Mouse (Mus musculus) Patski (cell line): ENCODE measurements at regions not wholly inside any gene's neighbourhood (a gene's known extent, or its start where the extent isn't known, plus 50 kb on each side); places are given as distances from the start of the nearest gene placed in this dataset.

Source experiments
- ATAC-seq: fragments of 100-300 bp; one replicate; pipeline ENCODE4 v1.8.0; 2021
- CTCF ChIA-PET: fragments of 350-600 bp; sonication (Branson Sonifier 250); formaldehyde crosslinking; loops from one replicate; lab custom pipeline; 2022; ENCODE audit warnings: inconsistent platforms; lab: Charles Lee
- POLR2A ChIA-PET: fragments of 350-600 bp; sonication (Branson Sonifier 250); formaldehyde crosslinking; loops from one replicate; lab custom pipeline; 2022; ENCODE audit warnings: antibody characterized with exemption, inconsistent platforms; lab: Charles Lee
- DNase-seq: peaks from one replicate; pipeline ENCODE4 v3.0.0-alpha.2; 2011; ENCODE audit warnings: low read depth, low spot score
- H3K27me3 ChIP-seq: fragments of 371-371 bp; one replicate; pipeline ENCODE4 v1.5.1; 2021
- CTCF ChIP-seq: fragments of 100-300 bp; IDR thresholded peaks from one replicate; pipeline ENCODE4 v1.5.1; 2021
- in situ Hi-C: fragments of 300-500 bp; cut with MboI; formaldehyde crosslinking; loops from 3 replicates; pipeline ENCODE4 v1.11.1; 2018; ENCODE audit warnings: low pct_unique_long_range_greater_than_20kb, mixed read lengths

DNA sequence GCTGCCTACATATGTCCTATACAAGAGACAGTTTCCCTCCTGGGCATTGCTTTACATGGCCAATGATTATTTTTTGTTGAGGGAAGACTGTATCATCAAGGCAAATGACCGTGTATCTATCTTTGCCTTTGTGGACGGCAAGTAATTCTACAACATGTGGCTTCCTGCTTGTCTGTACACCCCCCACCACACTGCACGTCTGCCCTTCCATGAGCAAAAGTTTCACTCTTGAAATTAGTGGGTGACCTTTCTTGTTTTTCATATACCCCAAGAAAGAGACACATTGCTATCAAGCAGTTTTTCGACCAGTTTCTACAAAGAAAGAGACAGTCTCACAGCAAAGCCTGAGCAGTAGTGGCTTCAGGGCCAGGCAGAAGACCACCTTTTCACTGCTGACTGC is 180.5 kb upstream of the Prdm1 start:
- in situ Hi-C loops, result no loop called here
- TF ChIP-seq CTCF, result no peak
- POLR2A ChIA-PET, result interaction anchor here (0.7 kb wide), 1 partner anchor 25 kb away, joined by 4 read pairs; no protein-coding TSS in a partner anchor
- no peaks in the 10 kb centered on the region for H3K27me3 ChIP-seq
- CTCF ChIA-PET, result interaction anchor here (1.7 kb wide), 1 partner anchor 10 kb away, joined by 5 read pairs; no protein-coding TSS in a partner anchor
- ATAC-seq (no peak), DNase-seq (no peak)

DNA sequence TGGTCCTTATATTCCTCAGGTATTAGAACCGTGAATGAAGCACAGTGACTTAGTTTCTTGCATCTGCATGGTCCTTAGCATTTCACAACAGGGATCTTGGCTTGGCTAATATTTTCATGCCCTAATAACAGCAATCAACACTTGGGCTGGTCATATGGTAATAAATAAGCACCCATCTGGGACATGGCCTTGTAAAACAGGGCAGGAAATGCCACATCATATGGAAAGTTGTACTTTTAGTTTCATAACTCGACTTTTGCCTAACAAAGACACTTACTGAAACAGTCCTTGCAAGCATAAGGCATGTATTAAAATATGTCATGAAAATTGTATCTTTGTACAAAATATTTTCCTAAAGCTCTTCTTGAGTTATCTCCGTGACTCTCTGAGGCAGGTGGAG is 175.8 kb upstream of the Prdm1 start:
- ChIA-PET CTCF (no interaction called here), POLR2A (no interaction called here)
- DNase-seq (no peak), ATAC-seq (no peak)
- in situ Hi-C loops, result no loop called here
- no peak for TF ChIP-seq CTCF
- H3K27me3 ChIP-seq, result no peaks in the 10 kb centered on the region

DNA sequence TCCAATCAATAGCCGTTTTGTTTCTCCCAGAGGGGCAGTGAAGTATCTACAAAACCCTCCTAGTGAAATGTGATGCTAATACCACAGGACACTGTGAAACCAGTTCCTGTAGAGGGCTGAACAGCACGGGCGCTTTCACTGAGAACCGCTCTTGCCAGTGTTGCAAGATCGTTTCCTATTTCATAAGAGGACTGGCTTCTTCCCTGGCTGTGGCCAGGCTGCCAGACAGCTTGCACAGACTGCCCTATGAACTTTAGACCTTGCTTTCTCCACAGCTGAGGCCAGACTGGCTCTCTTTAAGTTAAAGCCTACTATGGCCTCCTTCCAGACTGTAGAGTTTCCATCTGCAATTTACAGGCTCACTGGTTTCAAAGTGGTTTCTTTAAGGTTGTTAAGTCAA is 173.8 kb upstream of the Prdm1 start:
- in situ Hi-C loops, result no loop called here
- CTCF ChIA-PET, result no interaction called here
- H3K27me3 ChIP-seq, result no peaks in the 10 kb centered on the region
- no peak for TF ChIP-seq CTCF
- POLR2A ChIA-PET, result no interaction called here
- ATAC-seq, result no peak
- DNase-seq, result no peak

DNA sequence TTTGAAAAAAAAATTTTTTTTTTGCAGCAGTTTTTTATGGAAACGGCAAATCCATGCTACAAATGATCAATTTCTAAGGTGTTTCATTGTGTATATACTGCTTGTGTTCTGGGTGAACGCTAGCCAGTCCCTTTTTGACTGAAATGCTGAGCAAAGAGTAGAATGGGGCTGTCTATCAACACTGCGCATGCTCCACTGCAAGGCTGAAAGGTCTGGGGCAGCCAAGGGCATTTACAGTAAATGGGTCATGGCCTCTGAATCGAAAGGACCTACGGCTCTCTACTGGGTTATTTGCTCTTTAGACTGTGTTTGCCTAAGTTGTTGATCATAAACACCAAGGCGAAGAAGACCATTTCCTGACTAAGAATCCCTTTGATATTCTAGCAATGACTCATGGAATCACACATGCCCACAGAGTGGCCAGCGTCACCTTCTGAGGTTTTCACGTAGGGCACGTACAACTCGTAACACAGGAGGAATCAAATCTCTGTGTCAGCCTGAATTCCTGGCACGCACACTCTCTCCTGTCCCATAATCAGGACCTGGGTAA is 171.8 kb upstream of the Prdm1 start:
- H3K27me3 ChIP-seq, result no peaks in the 10 kb centered on the region
- DNase-seq (no peak), ATAC-seq (no peak)
- ChIA-PET POLR2A (no interaction called here), CTCF (interaction anchor here (1.4 to 1.5 kb wide), 2 partner anchors 8 to 25 kb away, joined by 5 read pairs; no protein-coding TSS in a partner anchor)
- TF ChIP-seq CTCF, result no peak
- in situ Hi-C loops, result no loop called here

DNA sequence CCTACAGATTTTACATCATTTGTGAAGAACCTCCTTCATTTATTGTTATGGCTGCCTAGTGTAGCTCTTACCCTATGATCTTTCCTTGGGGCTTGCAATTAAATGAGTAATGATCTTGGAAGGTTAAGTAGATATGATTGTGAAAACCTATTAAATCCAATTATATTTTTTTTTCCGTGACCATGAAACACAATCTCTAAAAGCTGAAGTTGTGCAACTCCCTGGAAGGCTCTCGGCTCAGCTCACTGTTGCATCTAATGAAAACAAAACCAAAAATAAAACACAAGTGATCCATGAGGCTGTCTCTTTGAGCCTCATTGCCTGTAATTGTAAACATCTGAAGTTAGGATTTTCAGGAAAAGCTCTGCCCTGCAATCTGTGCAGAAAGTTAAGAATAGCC is 169.7 kb upstream of the Prdm1 start:
- CTCF ChIA-PET, result interaction anchor here (1.2 to 1.7 kb wide), 3 partner anchors 9 to 17 kb away, joined by 3 to 5 read pairs (median 4); no protein-coding TSS in a partner anchor
- ATAC-seq, result peak; percentile 39
- in situ Hi-C loops, result no loop called here
- peak; percentile 4 for DNase-seq
- no peak for TF ChIP-seq CTCF
- no peaks in the 10 kb centered on the region for H3K27me3 ChIP-seq
- POLR2A ChIA-PET, result no interaction called here

DNA sequence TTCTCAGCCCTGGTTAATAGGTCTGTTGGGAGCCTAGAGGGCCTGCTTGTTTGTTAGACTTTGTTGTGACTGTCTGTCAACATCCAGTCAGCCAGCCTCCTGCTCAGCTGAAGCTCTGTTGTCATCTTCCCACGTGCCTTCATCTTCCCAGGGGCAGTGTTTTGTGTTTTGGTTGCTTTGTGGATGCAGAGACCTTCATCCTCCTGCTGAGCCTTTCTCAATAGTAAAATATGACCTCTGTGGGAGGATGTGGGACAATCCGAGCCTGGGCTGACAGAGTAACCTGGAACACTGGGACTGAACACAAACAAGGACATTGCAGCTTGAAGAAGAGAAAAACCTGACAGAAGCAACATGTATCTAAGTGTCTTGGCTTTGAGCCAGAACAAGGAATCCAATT is 168.7 kb upstream of the Prdm1 start:
- in situ Hi-C loops, result no loop called here
- no peak for TF ChIP-seq CTCF
- DNase-seq (no peak), ATAC-seq (no peak)
- ChIA-PET POLR2A (no interaction called here), CTCF (interaction anchor here (1.2 to 1.7 kb wide), 3 partner anchors 8 to 16 kb away, joined by 3 to 5 read pairs (median 4); no protein-coding TSS in a partner anchor)
- H3K27me3 ChIP-seq, result peaks cover 6% of the 10 kb centered on the region

DNA sequence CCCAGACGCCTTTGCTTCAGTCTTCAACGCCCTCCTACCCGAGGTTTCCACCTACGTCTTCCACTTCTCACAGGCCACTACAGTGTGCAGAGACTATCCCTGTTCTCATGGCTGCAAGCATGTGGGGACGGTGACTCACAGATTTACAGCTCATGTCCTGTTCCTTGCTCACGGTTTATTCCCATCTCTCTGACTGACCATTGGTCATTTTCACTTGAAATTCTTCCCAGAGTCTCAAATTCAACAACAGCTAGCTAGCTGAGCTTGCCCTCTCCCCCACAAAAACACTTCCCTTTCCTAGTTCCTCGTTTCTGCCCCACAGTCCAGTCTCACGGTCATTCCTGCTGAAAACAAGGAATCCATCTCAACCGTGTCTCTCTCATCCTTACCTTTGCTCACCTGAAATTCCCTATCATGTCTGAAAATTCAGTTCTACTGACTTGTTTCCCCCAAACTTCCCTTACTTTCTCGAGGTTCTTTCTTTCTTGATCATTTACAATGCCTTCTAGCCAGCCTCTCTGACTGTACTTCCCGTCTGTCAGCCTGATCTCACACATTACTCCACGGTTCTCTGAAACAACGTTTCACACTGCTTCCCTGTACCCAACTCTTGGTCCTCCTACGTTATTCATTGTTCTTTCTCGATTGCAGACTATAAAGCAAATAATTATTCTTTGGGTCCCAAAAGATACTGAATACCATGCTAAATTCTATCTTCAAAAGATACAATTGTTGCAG is 163.5 kb upstream of the Prdm1 start:
- peaks cover 6% of the 10 kb centered on the region for H3K27me3 ChIP-seq
- ATAC-seq (no peak), DNase-seq (no peak)
- CTCF ChIA-PET, result no interaction called here
- POLR2A ChIA-PET, result no interaction called here
- in situ Hi-C loops, result no loop called here
- TF ChIP-seq CTCF, result no peak

DNA sequence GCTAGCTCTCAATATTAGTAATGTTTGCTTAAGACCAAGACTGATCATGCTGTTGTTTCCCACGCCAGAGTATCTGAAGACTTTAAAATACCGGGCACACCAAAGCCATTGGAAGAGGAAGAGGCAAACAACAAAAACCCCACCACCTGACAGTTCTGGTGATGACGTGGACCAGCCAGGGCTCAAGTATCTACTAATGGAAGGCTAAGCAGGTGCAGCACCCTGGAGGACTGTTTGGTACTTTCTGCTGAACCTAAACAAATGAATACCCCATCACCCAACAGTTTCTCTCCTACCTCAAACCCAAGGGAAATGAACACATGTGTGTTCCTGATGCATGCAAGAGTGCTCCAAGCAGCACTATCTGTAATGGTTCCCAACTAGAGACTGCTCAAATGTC is 160.3 kb upstream of the Prdm1 start:
- in situ Hi-C loops, result no loop called here
- no peak for TF ChIP-seq CTCF
- no peak for DNase-seq
- H3K27me3 ChIP-seq, result peaks cover 6% of the 10 kb centered on the region
- ATAC-seq, result no peak
- POLR2A ChIA-PET, result no interaction called here
- CTCF ChIA-PET, result no interaction called here

DNA sequence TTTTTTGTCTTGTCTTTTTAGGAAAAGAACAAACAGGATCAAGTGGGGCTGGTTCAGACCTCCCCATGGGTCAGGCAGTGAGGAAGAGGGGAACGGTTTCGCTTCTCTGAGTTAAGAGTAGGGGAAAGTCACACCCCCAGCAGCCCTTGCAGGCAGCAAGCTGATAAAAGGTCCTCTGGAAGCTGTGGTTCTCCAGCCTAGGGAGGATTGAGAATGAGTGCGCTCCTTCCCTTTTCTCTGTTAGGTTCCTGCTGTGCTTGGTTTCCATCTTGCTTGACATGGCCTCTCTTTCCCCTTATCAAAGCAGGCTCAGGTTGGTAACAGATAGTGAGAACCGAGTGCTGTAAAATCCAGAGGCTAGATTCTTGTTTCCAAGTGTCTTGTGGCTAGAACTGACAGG is 157.8 kb upstream of the Prdm1 start:
- no peak for TF ChIP-seq CTCF
- CTCF ChIA-PET, result no interaction called here
- in situ Hi-C loops, result no loop called here
- DNase-seq (no peak), ATAC-seq (no peak)
- H3K27me3 ChIP-seq, result peaks cover 7% of the 10 kb centered on the region
- POLR2A ChIA-PET, result no interaction called here

DNA sequence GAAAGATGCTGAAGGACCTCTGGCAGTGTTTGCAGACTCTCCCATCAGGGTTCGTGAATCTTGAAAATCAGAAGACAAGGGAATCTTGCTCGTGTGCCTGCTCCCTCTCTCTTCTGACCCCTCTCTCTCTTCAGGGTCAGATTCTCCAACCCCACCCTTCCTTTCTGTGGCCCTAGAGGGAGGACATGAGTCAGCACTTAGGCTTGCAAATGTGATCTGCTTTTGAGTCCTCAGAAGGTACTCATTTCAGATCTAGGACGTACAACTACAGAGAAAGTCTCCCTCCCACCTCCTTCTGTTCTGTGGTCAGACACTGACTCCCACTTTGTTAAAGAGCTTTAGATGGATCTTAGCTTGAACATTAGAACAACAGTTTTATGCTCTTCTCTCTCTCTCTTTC is 156.9 kb upstream of the Prdm1 start:
- ChIA-PET CTCF (no interaction called here), POLR2A (no interaction called here)
- peaks cover 10% of the 10 kb centered on the region for H3K27me3 ChIP-seq
- DNase-seq (no peak), ATAC-seq (no peak)
- no peak for TF ChIP-seq CTCF
- in situ Hi-C loops, result no loop called here

DNA sequence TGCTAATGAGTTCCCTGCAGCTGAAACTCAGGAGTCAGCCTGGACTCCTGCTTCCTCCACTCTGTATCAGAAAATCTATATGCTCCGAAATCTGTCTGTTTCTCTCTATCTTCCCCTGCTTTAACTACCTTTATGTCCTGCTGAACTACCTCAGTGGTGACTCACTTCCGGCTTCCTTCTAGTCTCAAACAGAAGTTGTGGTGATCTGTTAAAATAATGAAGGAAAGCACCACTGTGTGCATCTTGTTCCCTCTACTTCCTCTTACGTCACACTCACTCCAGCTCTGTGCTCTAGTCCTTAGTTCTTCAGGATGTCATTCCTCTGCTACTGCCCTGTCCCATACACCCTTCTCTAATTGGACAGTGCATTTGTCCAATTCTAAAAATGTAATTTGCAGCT is 148.2 kb upstream of the Prdm1 start:
- peaks cover 25% of the 10 kb centered on the region for H3K27me3 ChIP-seq
- POLR2A ChIA-PET, result no interaction called here
- DNase-seq (no peak), ATAC-seq (no peak)
- CTCF ChIA-PET, result no interaction called here
- TF ChIP-seq CTCF, result no peak
- in situ Hi-C loops, result no loop called here
